Mouse (Mus musculus): ENCODE data around the gene Fam72a.

Gene Fam72a

DNA sequence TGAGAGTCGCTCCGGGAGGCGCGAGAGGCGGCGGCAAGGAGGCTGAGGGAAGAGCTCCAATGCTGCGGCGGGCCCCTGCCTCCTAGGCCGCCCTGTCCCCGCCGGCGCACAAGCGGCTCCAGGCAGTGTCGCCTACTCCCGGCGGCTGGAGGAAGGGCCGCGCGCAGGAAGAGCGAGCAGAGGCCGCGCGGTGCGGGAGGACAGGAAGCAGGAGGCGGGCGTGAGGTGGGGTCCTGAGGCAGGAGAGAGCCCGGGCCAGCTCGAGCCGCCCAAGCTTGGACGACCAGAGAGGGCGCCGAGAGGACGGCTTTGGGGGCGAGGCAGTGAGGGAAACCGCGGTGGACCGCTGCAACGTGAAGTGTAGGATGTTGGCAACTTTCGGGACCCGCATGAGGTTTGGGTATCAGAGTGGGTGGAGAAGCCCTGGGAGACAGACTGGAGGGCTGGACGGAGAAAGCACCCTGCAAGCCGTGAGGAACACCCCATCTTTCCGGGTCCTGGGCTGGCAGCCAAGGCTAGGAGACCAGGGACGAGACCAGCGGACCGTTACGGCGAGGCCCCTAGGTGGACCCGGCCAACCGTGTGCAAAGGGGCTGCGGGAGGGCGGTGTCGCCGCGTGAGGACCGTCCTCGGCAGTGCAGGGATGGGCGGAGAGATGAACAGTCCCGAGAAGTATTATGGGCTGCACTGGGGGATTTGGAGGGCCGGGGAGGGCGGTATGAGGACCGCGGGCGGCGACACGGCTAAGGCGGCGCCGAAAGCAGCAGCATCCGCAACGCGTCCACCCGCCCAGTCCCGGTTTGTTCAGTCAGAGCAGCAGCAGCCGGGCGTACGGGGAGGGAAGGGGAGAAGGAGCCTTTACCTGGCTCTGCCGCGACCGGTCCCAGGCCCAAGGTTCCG, 1.1 kb upstream of the Fam72a start:
- CTCF ChIA-PET: no interaction called here

DNA sequence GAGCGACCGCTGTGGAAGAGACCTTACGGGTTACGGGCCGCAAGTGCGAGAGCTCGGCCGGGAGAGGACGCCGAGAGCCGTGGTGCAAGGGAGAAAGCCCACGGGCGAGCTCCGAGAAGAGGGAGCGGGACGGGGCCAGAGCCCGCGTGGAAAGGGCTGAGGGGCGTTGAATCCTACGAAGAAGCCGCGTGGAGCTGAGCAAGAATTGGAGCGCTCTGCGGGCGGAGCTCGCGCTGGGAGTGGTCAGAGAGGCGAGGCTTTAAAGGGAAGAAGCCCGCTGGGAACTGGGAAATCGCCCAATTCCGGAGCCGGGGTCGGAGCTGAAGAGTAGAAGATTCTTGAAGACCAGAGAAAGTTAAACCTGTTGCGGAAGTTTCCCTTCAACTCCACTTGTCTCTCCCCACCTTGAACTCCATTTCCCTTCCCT, 391 bp downstream of the Fam72a start:
- CTCF ChIA-PET: interaction anchor here (0.6 kb wide), 2 partner anchors 238 to 510 kb away, joined by 3 to 4 read pairs; no protein-coding TSS in a partner anchor

DNA sequence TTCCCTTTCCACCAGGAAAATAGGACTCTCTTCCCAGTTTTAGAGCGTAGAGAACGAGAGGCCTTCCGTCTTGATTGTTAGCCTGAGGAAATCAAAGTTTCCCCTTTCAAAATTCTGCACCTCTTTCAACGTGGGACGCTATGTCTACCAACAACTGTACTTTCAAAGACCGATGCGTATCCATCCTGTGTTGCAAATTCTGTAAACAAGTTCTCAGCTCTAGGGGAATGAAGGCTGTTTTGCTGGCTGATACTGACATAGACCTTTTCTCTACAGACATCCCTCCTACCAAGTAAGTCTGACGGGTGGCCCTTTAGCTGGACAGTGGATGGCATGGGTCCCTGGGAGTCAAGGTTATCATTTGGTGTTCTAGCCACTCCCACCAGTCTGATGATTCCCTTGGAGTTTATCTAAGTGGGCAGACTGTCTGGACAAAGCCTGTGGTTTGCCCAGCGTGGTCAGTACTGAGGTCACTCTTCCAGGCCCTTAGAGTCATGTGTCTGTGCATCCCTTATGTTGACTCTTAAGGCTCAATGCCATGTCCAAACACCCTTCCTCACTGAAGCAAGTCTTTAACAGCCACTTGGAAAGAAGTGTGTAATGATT, 961 bp downstream of the Fam72a start:
- CTCF ChIA-PET: interaction anchor here (0.6 kb wide), 1 partner anchor 238 kb away, joined by 4 read pairs; no protein-coding TSS in a partner anchor

DNA sequence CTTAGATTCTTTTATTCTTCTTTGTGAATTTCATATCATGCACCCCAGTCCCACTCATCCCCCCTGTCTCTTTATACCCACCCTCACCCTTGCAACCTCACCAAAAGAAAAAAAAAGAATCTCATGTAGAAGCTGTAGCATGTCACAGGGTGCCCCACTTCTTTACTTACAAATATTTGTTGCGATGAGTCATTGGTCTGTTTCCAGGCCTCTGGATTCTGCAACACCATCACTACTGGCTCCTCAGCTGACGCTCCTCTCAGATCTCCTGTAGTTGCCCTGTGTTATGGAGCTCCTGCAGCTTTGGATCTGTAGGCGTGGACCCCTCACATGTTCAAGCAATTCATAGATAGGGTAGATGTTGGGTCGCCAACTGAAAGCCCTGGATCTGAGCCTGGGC, 12.1 kb downstream of the Fam72a start:
- CTCF ChIA-PET: interaction anchor here (1.4 kb wide), 1 partner anchor 9 kb away, joined by 3 read pairs; no protein-coding TSS in a partner anchor

DNA sequence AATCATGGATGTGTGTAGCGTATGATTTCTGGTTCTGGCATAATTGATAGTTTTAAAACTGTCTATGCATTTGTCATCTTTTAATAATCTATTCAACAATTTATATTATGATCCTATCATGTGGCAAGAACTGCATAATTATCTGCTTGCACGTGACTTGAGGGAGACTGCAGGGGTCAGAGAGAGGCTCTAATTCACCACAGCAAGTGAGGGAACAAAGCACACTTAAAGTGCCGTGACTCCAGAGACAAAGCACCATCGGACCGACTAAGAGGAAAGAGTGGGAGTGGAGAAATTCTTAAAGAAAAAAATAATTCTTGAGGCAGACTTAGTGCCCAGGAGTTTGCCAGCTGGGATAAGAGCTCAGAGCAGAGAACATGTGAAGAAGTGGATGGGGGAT, 13.1 kb downstream of the Fam72a start:
- CTCF ChIA-PET: interaction anchor here (1.4 kb wide), 1 partner anchor 10 kb away, joined by 3 read pairs; no protein-coding TSS in a partner anchor

DNA sequence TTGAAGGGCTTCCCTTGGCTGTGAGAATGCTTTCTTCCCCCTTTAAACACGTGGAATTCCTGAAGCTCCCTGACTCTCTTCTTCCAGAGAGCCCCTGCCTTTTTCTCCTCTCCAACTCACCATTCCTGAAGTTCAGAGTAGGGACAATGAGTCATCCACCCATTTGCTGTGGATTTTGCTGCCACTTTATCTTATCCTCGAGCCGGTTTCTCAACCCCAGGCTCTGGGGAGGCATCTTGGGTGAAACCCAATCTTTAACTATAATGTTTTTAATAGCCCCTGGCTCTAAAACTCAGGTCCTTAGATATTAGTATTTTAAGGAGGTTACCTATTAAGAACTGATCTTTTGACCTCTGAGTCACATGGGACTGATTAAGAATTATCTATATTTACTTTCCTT, 13.7 kb downstream of the Fam72a start:
- CTCF ChIA-PET: no interaction called here

DNA sequence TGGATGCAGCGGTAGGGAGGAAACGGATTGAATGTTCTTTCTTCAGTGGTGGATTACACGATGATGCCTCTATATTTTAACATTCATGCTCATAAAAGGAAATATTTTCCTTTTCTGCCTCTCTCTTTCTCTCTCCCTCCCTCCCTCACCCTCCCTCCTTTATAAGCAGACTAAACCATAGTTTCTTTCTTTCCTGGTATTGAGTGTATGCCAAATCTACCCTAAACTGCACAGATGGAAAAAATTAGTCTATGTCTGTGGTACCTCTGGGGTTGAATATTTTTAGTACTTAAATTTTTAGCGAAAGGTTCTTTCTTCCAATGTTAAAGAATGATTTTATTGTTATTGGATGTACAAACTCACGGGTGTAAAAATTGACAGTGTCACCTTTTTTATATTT, 14.2 kb downstream of the Fam72a start:
- CTCF ChIA-PET: no interaction called here

DNA sequence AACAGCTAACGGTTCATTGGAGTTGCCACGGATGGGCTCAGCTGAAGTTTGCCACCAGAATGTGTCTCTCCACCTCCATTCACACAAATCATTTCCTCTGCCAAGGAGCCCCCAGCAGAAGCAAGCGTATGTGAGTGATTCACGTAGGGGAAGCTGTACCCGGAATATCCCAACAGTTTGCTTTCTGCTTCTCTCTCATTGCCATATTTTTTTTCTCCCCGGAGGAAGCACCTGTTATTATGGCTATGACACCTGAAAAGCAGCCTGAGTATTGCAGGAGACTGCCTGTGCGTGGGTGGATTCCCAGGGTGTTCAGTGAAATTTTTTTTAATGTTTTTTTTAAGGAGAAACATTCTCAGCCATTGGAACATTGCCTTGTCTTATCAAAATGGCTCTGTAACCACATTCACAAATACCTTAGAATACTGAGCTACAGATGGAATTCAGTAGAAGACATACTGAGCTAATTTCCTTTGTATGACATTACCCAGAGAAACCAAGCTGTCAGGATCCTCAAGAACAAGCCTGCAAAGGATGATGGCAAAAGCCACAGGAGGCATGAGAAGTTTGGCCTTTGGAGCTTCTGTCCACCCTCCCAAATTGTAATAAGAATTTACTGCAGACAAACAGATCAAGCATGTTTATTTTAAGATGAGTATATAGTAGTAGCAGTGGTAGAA, 16.3 kb downstream of the Fam72a start:
- CTCF ChIA-PET: no interaction called here

DNA sequence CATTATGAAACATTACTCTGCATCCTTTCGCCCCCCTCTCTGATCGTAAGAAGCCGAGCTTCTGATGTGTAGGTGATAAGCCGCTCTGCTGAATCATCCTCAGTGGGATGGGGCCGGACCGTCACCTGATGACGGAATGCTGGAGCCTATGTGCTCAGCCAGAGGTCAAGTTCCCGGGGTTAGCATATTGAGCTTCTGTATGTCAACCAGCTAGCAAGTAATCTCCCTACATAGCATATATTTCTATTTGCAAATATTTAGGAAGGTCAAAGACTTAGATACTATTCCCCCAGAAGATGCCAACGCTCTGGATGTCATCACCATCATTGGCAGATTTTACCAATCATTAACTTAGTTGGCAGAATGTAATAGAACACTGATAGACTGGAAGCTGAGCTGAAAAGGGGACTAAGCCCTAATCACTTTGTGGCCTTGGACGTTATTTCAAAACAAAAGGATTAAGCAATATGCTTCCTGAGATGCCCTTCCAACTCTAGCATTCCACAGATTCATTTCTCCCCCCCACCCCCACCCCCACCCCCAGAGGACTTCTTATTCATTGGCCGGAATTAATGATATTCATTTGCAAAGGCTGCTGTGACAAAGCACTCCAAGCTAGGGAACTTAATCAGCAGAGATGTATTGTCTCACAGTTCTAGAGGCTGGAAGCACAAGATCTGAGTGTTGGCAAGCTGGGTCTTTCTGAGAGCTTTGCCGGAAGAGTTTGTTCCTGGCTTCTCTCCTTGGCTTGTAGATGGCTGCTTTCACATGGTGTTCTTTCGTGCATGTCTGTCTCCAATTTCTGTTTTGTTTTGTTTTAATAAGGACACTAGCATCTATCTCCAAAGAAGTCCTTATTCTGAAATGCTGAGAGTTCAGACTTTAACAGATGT, 19.3 kb downstream of the Fam72a start:
- CTCF ChIA-PET: interaction anchor here (0.6 kb wide), 1 partner anchor 340 kb away, joined by 4 read pairs; no protein-coding TSS in a partner anchor

DNA sequence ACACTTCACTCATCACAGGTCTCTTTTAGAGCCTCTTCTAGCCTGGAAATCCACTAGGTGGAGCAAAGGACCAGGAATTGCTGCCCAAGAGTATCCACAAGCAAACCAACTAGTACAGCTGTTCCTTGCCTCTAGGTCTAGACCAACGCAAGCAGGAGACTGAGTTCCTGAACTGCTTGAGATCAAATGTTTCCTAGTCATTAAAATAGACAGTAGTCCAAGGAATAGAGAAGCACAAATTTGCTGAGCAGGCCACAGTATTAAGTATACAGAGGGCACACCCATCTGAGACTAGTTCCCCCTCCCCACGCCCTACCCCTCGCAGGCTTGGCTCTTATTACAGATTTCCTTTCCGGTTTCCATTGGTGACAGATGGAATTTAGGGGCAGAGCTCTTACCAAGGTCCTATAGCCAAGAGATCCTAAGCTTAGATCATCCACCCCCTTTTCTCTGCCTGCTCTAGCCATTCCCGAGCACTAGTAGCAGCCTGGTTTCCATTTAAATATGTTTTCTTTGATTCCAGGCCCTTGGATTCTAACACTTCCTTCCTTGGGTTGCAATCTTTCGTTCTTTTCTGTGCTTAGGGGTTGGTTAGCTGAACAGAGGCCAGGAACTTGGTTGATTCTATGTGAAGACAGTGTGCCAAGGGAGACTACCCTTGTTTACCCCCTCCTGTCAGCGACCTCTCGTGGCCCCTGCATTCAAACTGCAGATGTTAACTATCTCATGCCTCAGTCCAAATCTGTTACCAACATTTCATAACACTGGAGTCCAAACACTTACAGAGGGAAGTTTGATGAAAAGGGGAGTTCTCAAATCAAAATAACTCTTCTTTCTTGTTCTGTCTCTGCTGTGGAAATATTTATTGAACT, 21.0 kb downstream of the Fam72a start:
- CTCF ChIA-PET: interaction anchor here (0.5 kb wide), 1 partner anchor 246 kb away, joined by 4 read pairs; no protein-coding TSS in a partner anchor

DNA sequence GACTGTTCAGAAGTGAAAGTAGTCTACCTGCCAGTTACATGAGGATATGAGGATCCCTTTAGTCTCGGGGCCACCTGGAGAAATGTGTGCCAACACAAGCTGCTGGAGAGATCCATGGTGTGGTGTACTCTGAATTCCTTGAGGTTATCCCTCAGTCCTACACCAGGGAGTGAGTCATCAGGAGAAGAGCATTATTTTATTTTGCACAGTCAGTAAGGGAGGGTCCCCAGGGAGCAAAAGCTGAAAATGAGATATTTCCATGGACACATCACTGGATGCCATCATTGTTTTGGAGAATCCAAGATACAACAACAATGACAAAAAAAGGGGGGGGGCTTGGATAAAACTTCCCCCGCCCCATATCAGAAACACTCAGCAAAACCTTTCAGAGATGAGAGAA, 24.3 kb downstream of the Fam72a start:
- CTCF ChIA-PET: no interaction called here

DNA sequence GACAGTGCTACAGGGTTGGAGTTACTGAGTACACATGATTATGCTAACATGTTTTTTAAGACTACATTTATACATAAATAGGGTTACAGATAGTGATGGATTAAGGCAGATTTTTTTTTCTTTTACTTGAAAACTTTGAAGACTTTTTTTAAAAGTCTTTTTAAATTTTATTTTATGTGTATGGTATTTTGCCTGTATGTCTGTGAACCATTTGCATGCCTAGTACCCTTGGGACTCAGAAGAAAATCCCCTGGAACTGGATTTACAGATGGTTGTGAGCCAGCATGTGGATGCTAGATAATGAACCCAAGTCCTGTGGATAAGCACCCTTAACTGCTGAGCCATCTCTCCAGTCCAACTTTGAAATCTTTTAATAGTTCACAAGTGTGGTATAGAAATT, 25.7 kb downstream of the Fam72a start:
- CTCF ChIA-PET: no interaction called here

DNA sequence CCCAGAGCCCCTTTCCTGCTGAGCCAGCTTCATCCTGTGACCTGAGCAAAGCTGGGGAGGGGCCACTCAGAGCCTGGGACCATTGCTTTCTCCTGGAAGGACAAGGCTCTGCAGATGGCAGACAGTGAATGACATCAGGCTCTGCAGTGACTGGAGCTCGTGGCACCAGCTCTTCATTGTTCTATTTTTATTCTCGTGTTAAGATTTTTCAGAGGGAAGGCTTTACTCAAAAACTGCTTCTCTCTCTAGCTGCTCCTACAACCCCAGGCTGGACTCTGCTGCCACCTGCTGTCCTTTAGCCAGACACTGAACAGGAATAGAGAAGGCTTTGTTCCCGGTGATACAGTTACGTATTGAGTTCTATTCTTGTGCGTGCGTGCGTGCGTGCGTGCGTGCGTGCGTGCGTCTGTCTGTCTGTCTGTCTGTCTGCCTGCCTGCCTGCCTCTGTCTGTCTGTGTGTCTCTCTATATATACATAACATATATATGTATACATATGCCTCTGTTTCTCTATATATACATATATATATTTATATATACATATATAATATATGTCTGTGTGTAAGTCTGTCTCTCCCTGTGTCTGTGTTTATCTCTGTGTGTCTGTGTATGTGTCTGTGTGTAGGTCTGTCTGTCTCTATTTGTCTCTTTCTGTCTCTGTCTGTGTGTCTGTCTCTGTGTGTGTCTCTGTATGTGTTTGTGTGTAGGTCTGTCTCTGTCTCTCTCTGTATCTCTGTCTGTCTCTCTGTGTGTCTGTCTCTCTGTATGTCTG, 27.5 kb downstream of the Fam72a start:
- CTCF ChIA-PET: interaction anchor here (0.6 to 1.0 kb wide), 4 partner anchors 11 to 265 kb away, joined by 3 to 6 read pairs (median 4); no protein-coding TSS in a partner anchor

DNA sequence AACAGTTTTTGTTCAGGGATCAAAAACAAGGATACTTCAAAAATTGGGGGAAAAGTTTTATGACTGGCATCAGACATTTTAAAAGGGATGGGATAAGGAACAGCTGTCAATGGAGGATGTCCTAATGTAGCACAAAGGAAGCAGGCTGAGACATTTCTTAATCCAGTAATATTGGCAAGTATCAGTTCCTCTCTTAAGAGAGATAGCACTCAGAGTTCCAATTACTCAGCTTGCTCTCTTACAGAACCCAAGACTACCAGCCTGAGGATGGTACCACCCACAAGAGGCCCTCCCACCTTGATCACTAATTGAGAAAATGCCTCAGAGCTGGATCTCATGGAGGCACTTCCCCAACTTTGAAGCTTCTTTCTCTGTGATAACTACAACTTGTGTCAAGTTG, 32.8 kb downstream of the Fam72a start:
- CTCF ChIA-PET: no interaction called here

DNA sequence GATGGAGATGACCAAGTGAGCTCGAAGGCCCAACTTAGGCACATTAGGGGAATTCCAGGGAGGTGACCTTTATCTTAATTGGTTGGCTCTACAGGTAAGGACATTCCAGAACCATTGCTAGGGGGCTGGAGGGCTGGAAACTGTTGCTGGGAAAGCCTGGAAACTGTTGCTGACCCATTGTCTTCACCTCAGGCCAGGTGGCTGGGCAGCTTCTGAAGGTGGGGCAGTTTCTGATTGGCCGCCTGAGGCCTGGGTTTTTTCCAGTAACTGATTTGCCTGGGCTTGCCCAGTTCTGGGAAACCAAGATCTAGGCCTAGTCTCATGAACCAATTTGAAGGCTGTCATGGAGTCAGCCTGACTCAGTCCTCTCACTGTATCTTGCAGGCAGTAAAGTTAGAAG, 34.4 kb downstream of the Fam72a start:
- CTCF ChIA-PET: no interaction called here

DNA sequence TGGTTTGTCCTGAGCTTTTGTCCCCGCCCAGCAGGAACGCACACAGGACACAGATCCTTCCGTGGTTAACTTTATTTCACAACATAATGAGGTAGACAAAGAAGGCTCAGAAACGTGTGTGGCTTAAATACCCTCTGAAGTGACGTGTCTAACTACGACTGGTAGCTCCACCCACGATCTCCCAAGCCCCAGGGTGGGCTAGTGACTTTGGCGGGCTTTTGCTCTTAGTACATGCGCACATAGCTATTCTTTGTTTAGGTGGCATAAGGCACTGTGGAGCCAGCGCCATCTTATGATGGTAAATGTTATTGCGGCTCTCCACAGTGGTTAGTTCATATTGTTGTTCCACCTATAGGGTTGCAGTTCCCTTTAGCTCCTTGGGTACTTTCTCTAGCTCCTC, 38.4 kb downstream of the Fam72a start:
- CTCF ChIA-PET: interaction anchor here (0.7 to 1.2 kb wide), 2 partner anchors 11 to 322 kb away, joined by 3 to 10 read pairs; no protein-coding TSS in a partner anchor

DNA sequence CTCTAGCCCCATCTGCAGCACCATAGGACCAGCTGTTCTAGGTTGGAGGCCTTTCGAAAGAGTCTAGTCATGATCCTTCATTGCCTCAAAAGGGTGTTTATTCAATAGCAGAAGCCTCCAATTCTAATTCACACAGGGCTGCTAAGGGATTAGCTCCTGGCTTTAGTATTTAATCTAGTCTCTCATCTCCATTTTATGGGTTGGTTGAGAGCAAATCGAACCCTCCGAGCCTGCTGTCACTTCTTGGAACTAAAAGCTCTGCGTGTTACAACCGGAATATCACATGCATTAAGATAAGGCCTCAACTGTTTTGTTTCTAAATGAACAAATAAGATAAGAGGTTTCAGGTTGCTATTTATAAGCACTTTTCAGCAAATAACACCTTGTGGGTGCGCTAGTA, 42.0 kb downstream of the Fam72a start:
- CTCF ChIA-PET: no interaction called here

DNA sequence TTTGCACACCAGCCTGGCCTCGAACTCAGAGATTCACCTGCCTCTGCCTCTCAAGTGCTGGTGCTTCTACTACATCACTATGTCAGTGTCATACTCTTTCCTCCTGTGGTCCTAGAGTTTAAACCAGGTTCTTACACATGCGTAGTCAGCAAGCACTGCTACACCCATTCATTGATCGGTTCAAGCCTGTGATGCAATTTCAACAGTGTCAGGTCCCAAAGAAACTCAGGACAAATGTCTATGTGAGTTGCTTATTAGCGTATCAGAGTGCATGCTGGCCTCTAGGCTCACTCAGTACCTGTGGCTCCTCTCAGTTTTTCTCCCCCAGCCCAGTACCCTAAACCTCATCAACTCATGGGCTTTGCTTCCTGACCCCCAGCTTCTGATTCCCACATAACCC, 42.7 kb downstream of the Fam72a start:
- CTCF ChIA-PET: no interaction called here

DNA sequence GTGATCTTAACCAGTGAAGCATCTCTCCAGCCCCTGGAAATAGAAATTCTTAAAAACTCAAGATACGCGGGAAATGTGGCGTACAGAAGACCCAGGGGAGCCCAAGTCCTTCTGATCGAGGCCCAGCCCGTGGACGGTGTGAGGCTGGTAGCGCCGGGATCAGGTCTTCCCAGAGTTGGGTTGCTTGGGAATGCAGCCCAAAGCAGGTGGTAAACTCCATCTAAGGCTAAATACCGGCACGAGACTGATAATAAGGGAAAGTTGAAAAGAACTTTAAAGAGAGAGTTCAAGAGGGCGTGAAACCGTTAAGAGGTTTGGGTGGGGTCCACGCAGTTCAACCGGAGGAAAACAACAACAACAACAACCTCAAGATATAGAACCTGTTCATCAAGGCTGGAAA, 46.0 kb downstream of the Fam72a start:
- CTCF ChIA-PET: interaction anchor here (0.5 kb wide), 1 partner anchor 152 kb away, joined by 3 read pairs; no protein-coding TSS in a partner anchor

Measured in spleen, embryonic (tissue).